In genomic region chr15:91572421-91573069, GRCm38 (mm10) we compare ENCODE assay signal across 8 mouse cellular contexts. TPM values are rescaled to one million over a fixed set of nuclear protein-coding genes. Genes with fewer than 3 reads are reported as not detected.
A peak's percentile ranks its signal among the peaks of the same experiment; 100 is the strongest.
DNase-seq lines count a peak whose midpoint lies in the region; ATAC-seq and TF ChIP-seq lines count a peak whose summit lies in the region.

No protein-coding gene starts in this region.

- H3K36me3 ChIP-seq in forebrain, embryonic 10.5 days (replicated peaks): no peaks in the 10 kb centered on the region
- H3K36me3 ChIP-seq in liver, embryonic 11.5 days (ENCODE audit: control insufficient read depth, insufficient read depth, low read length): no peaks in the 10 kb centered on the region
- no peaks in the 10 kb centered on the region for H3K36me3 ChIP-seq in midbrain, postnatal 0 days (ENCODE audit: insufficient read depth, low read length)

- H3K4me2 ChIP-seq in liver, embryonic 11.5 days: peak overlapping the region; percentile 94
- H3K4me2 ChIP-seq in midbrain, postnatal 0 days (ENCODE audit: low read depth, low read length, poor library complexity, severe bottlenecking): peak overlapping the region; percentile 83

- H3K27ac ChIP-seq in forebrain, embryonic 10.5 days: peak overlapping the region; percentile 86
- H3K27ac ChIP-seq in liver, embryonic 11.5 days (ENCODE audit: low read depth, low read length): no peak overlapping the region
- peak overlapping the region; percentile 77 for H3K27ac ChIP-seq in midbrain, postnatal 0 days (ENCODE audit: low read depth, low read length)

- ATAC-seq in liver, embryonic 11.5 days (replicated peaks; ENCODE audit: low FRiP score): peak; percentile 70
- ATAC-seq in midbrain, postnatal 0 days (ENCODE audit: low FRiP score): peak; percentile 86

- peak overlapping the region; percentile 78 for H3K4me3 ChIP-seq in forebrain, embryonic 10.5 days
- H3K4me3 ChIP-seq in liver, embryonic 11.5 days (ENCODE audit: low read depth, low read length): peak overlapping the region; percentile 63
- H3K4me3 ChIP-seq in midbrain, postnatal 0 days (ENCODE audit: low read depth, low read length): peak overlapping the region; percentile 67

- H3K9me3 ChIP-seq in forebrain, embryonic 10.5 days: no peaks in the 10 kb centered on the region; the same call in 1 of the 2 replicates
- H3K9me3 ChIP-seq in liver, embryonic 11.5 days (ENCODE audit: control insufficient read depth, low read length): no peaks in the 10 kb centered on the region
- H3K9me3 ChIP-seq in midbrain, postnatal 0 days (ENCODE audit: low read length): no peaks in the 10 kb centered on the region

- peak overlapping the region; percentile 53 for H3K9ac ChIP-seq in liver, embryonic 11.5 days (ENCODE audit: low read depth, low read length)
- H3K9ac ChIP-seq in midbrain, postnatal 0 days (replicated peaks; ENCODE audit: low read length, poor library complexity, severe bottlenecking): peak overlapping the region; percentile 82

- 0 out of 2 replicates have a peak, but pooled peaks have one; percentile 1 for TF ChIP-seq CTCF in midbrain, postnatal 0 days (IDR thresholded peaks at IDR 0.05)

- H3K27me3 ChIP-seq in forebrain, embryonic 10.5 days (ENCODE audit: poor library complexity, severe bottlenecking): peaks cover 27% of the 10 kb centered on the region
- H3K27me3 ChIP-seq in liver, embryonic 11.5 days (replicated peaks; ENCODE audit: control insufficient read depth, insufficient read depth, low read length): peaks cover 35% of the 10 kb centered on the region
- no peaks in the 10 kb centered on the region for H3K27me3 ChIP-seq in midbrain, postnatal 0 days (ENCODE audit: insufficient read depth, low read length)

- DNase-seq in embryo, embryonic 10 days (ENCODE audit: low spot score): peak; percentile 61
- no peak for DNase-seq in embryo, embryonic 9.5 days (ENCODE audit: extremely low spot score)
- peak; percentile 55 to 69 for DNase-seq in adrenal gland, postnatal 36 days
- no peak for DNase-seq in forebrain, embryonic 10.5 days (ENCODE audit: extremely low spot score, low spot score)
- DNase-seq in heart, postnatal 4 days: peak; percentile 50
- peak; percentile 44 for DNase-seq in liver, embryonic 11.5 days (ENCODE audit: low spot score)
- peak; percentile 48 for DNase-seq in midbrain, postnatal 0 days (ENCODE audit: low spot score)
- peak; percentile 30 to 55 for DNase-seq in thymus, postnatal 36 days

- peaks cover 23% of the 10 kb centered on the region for H3K4me1 ChIP-seq in forebrain, embryonic 10.5 days
- no peaks in the 10 kb centered on the region; the same call in 1 of the 2 replicates for H3K4me1 ChIP-seq in liver, embryonic 11.5 days (replicated peaks; ENCODE audit: control insufficient read depth, insufficient read depth, low read length)
- peaks cover 4% of the 10 kb centered on the region; the same call in 1 of the 2 replicates for H3K4me1 ChIP-seq in midbrain, postnatal 0 days (ENCODE audit: insufficient read depth, low read length)

- WGBS in forebrain, embryonic 10.5 days: under 1% methylated on average over 85 of the region's 91 CpGs
- WGBS in liver, embryonic 11.5 days: 1% methylated on average over 73 of the region's 91 CpGs
- under 1% methylated on average over 56 of the region's 91 CpGs for WGBS in midbrain, postnatal 0 days

RNA-seq across cellular contexts. Expression of gene Slc2a13, which starts 0.5 kb away (rescaled TPM):
- 1 to 10 TPM; 3.4 to 3.8 TPM for total RNA-seq in adrenal gland, postnatal 36 days (2021)
- 0.43 and 0.62 TPM in 2 replicates for polyA plus RNA-seq in forebrain, embryonic 10.5 days (2016; fragmentation: Nextera tagmentation; extraction: Ambion mirVana)
- total RNA-seq in heart, postnatal 4 days (2021): 1 to 10 TPM; 3.2 to 3.3 TPM
- 0.43 and 0.44 TPM in 2 replicates for polyA plus RNA-seq in liver, embryonic 11.5 days (2014; fragmentation: Nextera tagmentation; extraction: Ambion mirVana)
- total RNA-seq in midbrain, postnatal 0 days (2014; rRNA removed): 29.2 and 32.0 TPM in 2 replicates
- polyA plus RNA-seq in midbrain, postnatal 0 days (2015; fragmentation: Nextera tagmentation; extraction: Ambion mirVana): 2.7 and 3.3 TPM in 2 replicates

Comparison
In these comparisons a context has a peak if more than half of its experiments do, and no peak if none do; other contexts are left out.
1. DNase-seq: peak in embryo, embryonic 10 days (single experiment), adrenal gland, postnatal 36 days (2 of 2), heart, postnatal 4 days (single experiment), liver, embryonic 11.5 days (single experiment), midbrain, postnatal 0 days (single experiment) and thymus, postnatal 36 days (2 of 2); none in embryo, embryonic 9.5 days (single experiment) and forebrain, embryonic 10.5 days (single experiment).
2. Peak in every context shown above with its lines, with median percentiles within 50 percentile points of each other: H3K4me3 ChIP-seq.